Mouse (Mus musculus): ENCODE results near the gene Nek7.

Gene Nek7

DNA sequence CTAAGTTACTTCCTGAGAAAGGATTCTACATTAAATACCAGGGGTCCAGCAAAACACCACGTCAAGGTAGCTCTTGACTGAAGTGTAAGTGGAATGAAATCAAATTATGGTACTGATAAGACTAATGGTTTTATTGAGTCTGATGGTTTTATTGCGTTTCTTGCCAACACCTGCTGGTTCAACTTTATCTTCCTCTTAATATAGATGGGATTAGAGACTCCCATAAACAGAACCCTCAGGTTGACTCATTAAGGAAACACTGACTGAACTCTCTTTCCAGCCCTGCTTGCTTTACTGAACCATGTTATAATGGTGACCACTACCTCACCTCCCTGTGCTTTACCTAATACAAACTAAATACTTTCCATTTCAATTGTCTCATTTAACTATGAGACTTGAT, 44.3 kb downstream of the Nek7 start:
- in situ Hi-C loops (cut with MboI, MseI) = no loop called here

DNA sequence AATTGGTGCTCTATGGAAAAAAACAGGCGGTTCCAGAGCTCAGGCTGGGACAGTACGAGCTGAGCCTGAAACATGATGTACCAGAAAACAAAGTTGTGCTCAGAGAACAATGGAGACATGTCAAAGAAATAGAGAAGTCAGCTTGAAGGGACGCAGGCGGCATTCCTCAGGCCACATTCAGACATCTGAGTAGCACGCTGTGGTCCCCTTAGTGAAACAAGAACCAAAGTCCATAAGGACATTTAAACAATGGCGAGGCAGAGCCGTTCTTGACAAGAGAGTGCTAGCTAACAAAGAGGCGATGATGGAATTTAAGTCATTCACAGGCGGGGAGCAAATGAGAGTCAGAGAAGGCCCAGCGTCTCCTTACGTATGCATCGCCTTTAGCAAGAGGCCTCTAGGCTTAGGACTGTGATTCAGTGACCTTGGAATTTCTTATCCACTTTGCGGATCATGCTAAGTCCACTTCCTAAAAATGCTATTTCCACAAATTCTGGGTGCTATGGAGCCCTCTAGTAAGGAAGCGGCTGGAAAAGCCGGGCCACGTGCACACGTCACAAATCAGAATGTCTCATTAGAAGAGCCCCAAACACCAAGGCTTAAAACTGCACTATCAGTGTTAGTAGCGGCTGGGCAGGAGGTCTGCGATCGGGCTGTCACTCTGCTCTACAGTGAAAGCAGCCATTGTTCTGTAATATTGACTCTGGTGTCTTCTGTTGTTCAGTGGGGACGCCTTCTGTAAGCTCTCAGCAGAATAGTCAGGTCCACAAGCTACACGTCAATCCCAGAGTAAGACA, 48.2 kb downstream of the Nek7 start:
- in situ Hi-C loops (cut with MboI, MseI) = no loop called here

DNA sequence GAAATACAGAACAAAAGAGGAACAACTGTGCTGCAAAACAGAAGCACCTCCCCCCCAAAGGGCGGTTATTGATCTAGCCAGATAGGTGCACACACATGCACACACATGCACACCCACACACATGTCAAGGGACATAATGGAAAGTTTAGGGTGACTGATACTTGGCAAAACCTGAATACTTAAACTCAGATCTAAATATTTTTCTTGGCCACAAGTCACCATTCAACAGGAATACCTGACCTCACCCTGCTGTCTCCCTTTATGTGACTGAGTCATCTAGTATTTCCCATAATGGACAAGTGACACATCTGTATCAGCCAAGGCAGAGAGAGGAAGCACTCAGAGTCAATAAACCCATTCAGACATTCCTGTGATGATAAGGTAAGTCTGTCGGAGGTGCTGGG, 48.9 kb downstream of the Nek7 start:
- in situ Hi-C loops (cut with MboI, MseI) = no loop called here

DNA sequence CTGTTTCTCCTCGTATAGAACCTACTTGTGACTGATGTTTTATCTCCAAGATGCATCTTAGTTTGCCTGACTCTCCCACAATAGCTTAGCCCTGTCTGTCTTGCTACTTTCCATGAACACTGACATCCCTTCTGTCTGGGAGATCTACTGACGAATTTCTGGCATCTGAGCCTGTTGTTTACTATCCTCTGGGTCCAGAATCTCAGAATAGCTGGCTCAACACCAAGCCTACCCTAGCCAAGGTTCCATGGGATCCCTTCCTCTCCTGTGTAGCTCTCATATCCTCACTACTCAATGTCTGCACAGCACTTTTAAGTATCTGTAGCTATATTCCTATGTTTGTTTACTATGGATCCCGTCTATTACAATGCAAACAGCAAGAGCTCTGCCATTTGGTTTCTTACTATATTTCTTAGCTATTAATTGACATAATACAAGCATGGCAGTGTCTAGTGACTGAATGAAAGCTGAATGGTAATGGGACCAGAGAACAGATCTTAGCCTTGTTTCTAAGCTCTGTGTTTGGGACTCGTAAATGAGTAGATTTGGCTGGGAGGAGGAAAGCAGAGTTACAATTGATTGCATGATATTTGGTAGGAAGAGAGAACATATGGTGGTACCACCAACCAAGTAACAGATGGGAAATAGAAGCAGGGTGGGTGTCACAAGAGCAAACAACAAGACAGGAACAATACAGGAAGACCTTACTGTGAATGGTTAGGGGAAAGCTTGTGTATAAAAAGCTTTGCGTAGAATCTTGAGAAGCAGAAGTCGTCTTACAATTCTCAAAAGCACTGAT, 51.3 kb downstream of the Nek7 start:
- in situ Hi-C loops (cut with MboI, MseI) = no loop called here

DNA sequence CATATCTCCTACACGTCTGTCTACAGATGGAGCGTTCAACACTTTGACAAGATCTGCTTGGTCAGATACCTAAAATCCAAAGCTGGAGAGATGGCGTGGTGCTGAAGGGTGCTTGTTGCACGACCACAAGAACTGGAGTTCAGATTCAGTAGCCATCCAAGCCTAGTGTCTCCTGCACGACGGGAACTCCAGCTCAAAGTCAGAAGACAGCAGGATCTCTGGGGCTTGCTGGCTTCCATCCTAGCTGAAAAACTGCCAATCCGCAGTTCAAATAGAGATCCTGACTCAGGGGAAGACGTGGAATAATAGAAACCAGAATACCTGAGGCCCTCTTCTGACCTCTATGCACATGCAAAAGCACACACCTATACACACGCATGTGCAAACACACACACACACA, 52.0 kb downstream of the Nek7 start:
- in situ Hi-C loops (cut with MboI, MseI) = no loop called here

DNA sequence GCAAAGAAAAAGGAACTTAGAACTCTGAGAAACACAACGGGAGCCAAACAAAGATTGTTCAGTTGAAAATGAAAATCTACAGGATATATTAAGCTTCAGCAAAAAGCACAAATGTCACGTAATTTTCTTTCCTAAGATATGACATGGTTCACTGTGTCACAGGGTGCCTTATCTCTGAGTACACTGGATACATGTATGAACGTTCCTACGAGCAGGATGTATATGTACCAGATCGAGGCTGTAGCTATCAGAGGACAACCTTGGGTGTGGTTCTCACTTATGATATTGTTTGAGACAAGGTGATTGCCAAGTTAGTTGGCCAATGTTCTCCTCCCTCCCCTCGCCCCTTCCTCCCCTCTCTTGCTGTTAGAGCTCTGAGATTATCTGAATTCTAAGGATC, 55.3 kb downstream of the Nek7 start:
- in situ Hi-C loops (cut with MboI, MseI) = no loop called here

DNA sequence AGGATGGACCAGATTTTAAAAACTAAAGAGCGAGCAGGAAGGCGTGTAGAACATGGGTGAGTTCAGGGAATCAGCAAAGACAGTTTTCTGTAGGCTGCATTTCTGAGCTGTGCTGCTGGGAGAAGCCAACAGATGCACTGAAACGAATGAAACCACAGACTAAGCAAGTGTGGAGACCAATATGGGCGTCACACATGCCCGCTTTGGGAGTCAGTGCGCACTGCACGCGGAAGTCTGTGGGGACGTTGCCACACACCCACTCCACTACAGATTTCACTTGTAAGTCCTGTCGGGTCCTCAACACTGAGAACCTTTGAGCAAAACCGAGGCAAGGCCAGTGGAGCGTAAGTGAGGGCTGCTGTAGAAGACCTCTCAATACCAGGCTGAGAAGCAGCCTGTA, 59.2 kb downstream of the Nek7 start:
- in situ Hi-C loops (cut with MboI, MseI) = no loop called here

DNA sequence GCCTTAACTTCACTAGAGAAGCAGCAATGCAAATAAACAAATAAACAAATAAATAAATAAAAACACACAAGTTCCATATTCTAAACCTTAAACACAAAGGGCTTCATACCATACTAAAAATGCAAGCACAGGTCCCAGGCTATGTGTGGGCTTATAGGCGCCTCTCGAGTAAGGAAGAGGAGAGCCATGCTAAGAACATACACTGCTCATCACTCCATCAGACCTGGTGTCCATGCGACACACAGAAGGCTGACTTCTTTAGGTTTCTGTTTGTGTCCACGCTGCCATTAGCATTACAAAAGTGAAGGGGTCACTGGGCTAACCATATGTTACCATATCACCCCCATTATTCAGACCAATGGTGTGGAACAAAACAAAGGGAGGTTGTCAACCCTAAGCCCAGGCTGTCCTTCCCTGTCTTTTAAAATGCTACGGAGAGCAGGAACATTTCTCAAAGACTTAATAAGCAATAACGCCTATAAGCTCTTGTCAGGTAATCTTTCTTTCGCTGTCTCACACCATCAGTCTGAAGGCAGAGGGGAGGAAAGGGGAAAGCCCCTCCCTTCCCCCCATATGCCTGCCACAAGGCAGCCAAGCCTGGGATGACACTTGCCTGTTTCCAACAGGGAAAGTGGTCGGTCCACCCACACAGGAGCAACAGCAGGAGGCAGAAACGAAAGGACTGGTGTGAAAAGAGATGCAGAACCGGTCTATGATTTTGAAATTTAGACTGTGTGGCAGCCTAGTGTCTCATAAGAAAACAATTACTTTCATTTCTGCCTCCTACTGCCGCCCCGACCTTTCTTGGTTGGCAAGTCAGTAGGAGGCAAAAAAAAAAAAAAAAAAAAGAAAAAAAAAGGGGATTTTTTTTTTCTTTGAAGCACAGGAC, 60.5 kb downstream of the Nek7 start:
- in situ Hi-C loops (cut with MboI, MseI) = loop anchor here in 1 of 2 experiments (5.0 kb wide), 1 partner anchor 58 kb away; no protein-coding TSS in a partner anchor

DNA sequence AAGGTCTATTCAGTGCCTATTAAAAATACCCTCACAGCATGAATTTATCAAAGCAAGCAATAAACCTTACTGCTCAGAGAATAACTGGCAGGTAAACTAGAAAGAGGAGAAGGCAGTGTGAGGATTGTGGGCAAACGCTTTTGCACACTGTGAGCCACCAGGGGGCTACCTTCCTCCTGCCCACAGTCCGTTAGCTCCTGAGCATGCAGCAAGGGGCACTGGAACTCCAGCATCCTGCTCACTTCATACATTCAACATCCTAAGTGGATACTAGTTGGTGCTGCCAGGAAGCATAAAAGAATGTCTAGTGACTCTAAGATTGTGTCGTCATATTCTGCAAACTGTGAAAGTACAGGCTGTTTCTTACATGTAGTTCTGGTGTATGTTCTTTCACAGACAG, 61.6 kb downstream of the Nek7 start:
- in situ Hi-C loops (cut with MboI, MseI) = loop anchor here in 1 of 2 experiments (5.0 kb wide), 1 partner anchor 59 kb away; no protein-coding TSS in a partner anchor

DNA sequence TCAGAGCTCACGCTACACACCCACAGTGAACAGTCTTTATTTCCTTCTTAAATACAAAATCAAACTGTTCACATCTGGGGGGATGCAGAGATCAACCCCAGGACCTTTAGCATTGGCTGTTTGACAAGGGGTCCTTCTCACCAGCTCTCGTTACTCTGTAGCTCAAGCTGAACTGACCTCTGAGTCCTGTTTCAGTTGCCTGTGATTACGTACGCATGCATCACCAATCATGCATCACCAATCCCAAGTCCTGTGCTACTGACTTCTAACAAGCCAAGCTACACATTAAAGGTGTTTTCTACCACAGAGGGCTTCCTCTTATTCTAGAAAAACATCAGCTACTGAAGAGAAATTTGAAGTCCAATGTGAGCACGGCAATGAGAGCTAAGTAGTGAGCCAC, 65.0 kb downstream of the Nek7 start:
- in situ Hi-C loops (cut with MboI, MseI) = loop anchor here in 1 of 2 experiments (5.0 kb wide), 1 partner anchor 62 kb away; no protein-coding TSS in a partner anchor

DNA sequence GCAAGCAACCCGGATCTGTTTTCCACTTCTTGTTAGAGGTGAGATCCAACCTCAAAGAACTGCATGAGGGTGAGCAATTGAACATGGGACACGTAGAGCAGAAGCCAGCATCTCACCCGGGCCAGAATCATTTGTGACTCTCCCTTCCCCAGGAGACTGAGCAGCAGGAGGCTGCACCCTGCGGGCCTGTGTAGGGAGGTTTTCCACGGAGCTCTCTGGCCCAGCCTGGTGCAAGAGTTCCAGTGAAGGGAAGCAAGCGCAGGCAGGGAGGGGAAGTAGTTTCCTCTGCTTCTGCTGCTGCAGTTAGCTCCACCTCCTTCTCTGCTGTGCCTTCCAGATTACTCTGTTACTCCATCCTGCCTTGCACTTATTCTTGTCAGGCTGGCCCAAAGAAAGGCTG, 69.8 kb downstream of the Nek7 start:
- in situ Hi-C loops (cut with MboI, MseI) = no loop called here

DNA sequence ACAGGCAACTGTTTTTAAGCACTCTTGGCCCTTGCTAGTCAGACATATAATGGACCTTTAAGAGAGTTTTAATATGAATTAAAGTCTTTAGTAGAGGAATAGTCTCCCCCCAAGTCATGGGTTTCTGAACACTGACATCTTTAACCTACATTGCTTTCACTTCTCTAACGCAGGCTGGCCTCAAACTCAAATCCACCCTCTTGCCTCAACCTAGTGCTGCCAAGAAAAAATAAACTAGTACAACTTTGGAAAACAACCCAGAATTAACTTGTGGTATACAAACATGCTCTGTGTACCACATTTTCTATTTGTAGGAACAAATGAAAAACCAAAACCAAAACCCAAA, 77.8 kb downstream of the Nek7 start:
- in situ Hi-C loops (cut with MboI, MseI) = no loop called here

DNA sequence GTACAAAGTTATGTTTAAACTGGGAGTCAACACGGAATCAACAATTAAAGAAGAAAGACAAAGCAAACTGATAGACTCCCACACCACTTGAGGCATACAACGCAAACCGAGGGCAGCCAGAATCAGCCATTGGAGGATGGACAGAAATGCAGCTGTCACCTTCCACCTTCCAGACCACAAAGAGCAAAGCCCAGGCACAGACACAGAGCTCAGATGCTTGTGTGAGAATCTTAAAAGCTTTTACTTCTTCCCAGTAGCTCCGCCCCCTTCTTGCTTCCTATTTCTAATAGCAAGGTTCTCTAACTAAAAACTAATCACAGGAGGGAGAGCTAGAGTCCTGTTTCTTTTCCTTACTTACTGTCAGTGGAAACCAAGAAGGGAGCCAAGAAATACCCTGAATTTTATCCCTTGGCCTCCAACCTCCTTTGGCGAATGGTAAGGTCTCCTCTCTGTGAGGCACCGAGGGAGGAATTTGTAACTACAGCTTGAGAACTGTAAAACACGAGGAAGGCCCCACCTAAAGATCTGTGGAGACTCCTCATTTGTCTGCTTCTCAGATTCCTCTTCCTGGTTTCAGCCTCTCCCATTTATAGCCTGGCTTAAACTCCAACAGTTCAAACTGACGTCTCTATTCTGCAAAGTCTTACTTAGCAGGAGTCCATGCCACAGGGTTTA, 78.3 kb downstream of the Nek7 start:
- in situ Hi-C loops (cut with MboI, MseI) = no loop called here

DNA sequence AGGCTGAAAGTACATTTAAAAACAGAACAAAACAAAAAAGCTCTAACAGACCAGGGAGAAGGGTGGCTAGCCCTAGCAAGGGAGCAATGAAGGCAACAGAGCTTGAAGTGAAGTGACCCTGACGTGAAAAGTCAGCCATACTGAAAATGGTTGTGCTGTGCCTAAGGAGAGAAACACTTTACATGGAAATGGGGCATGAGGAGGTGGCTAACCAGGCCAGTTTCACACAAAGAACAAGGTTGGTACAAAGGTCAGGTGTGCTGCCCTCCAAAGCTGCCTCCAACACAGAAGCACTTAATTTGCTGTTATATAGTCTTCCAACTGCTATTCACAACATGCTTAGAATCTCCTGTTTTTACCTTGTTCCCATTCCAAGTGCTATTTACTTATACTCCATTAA, 80.2 kb downstream of the Nek7 start:
- in situ Hi-C loops (cut with MboI, MseI) = no loop called here

DNA sequence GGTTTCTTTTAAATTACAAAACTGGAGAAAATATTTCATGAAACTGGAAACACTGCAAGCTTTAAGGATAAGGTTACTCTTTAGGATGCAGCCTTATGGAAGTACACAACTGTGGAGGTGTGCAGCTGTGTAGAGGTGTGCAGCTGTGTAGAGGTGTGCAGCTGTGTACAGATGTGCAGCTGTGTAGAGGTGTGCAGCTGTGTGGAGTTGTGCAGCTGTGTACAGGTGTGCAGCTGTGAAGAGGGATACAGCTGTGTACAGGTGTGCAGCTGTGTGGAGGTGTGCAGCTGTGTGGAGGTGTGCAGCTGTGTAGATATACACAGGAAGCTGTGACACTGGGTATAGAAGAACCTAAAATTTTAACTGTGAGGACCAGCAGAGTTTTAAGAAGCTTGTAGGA, 81.7 kb downstream of the Nek7 start:
- in situ Hi-C loops (cut with MboI, MseI) = no loop called here

DNA sequence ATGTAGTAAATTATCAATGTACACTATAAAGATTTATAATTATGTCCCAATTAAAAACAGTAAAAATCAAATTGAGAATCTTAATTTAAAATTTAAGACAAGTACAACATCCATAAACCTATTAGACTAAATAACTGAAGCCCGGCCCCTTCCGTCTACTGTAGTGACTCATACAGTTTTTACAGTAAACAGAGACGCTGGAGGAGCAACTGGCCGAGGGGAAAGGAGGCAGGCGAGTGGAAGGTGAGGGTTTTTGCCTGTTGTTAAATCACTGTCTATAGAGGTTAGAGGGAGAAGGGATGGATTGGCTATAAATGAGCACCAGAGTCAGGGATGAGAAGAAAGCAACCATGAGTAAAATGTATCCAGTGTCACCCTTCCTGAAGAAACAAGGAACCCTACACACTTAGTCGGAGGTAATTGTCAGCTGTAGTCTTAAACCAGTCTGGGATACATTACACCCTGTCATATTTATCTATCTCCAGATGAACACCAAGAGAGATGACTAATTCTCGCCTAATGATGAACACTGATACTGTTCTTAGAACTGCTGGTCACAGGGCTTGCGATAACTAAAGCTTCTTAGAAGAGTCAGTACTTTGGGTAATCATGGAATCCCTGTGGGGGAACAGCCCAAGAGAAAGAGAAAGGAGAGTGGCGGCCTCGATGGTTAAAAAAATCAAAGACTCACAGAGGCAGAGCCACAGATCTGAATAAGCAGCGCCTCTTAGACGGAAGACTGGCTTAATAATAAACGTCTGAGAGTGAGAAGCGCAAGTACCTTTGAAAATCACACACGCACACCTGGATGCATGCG, 84.0 kb downstream of the Nek7 start:
- in situ Hi-C loops (cut with MboI, MseI) = no loop called here

DNA sequence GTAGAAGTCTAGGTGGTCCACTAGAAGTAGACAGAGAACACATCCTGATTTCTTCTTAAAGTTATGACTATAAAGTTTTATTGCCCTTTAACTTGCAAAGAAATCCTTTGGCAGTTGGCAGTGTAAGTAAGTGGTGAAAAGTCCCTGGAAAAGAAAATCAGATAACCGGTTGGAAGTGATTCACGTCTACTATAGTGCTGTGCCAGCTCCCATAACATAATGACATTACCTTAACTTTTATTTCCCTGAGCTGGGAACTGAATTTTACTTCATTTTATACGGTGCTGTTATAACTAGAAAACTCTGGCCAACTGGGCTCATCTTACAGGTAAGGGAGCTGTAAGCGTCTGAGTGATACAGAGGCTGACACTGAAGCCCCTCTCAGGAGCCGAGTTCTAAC, 89.3 kb downstream of the Nek7 start:
- in situ Hi-C loops (cut with MboI, MseI) = no loop called here

DNA sequence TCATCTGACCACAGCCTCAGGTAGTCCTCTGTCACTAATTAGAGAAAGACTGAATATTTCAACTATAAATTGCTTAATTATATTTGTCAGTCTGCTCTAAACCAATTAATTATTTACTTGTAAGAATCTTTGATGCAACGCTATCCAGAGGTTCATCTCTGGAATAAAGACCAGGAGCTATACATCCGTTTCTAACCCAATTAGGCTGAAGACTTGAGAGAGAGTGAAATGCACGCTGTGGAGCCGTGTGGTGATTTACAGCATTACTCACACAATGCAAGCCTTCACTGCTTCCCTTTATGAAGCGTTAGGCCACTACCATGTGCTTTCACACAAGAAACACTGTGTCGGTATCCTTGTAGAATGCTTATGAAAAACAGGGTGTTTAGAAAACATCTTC, 96.0 kb downstream of the Nek7 start:
- in situ Hi-C loops (cut with MboI, MseI) = no loop called here

DNA sequence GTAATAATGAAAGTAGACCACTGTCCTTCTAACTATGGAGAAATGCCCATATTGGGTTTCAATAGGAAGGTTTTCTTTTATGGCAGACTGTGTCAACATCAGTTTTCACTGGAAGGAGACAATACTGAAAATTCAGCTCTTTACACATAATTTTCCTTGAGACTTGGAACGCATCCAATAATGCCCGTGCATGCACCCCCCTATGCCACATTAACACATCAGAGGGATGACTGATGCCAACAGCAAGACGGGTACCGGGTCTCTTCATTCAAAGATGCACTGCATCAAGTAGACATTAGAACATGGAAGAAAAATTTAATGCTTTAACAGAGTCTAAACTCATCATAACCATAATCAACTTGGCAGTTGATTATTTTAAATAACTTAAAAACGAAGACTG, 101.7 kb downstream of the Nek7 start:
- in situ Hi-C loops (cut with MboI, MseI) = no loop called here

DNA sequence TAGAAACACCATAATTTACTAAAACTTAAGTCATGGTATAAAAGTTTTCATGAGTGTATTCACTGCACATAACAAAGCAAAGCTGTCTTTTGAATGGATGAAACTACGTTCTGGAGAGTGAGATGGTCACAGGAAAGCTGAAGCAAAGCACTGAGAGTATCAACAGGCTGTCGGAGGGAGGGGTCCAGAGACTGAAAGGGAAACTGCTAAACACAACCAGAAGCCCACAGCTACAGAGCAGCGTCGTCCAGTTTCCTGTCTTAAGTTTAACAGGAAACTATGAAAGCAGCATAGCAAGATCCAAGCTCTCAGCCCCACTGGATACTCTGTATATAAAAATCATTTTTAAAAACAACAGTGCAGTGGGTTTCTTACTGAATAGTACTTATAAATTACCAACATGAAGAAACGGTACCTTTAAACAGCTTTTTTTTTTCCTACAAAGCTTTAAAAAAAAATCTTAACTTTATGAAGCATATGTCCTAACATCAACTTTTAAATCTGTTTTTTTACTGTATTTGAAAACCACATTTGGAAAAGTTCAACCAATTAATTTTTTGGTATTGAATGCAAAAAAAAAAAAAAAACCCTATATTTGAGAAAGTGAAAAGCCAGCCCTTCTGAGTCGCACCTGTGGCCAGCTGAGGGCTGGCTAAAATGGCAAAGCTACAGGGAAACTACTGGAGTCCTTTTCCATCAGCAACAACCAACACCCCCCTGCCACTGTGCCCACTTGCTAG, 102.4 kb downstream of the Nek7 start:
- in situ Hi-C loops (cut with MboI, MseI) = no loop called here
